Comparison of ENCODE assay signal across 28 mouse cellular contexts in genomic region chr6:33958281-33958680, GRCm38 (mm10).
DNase-seq lines count a peak whose midpoint lies in the region; ATAC-seq and TF ChIP-seq lines count a peak whose summit lies in the region.
"Had no signal": no experiment of that assay in that cellular context is flagged by ENCODE, and none has a peak within 500 bp of the region (broad histone marks: within the 10 kb centered on the region; RNA-seq: fewer than 3 reads in every experiment).

No protein-coding gene starts in this region.

- no peak for TF ChIP-seq CTCF in liver, adult 2 months (IDR thresholded peaks at IDR 0.05; ENCODE audit: low read depth, low read length)
- no peak for TF ChIP-seq CTCF in liver, postnatal 0 days (IDR thresholded peaks at IDR 0.05; ENCODE audit: low read depth)

- H3K4me3 ChIP-seq in kidney, embryonic 14.5 days (ENCODE audit: low read length) = no peak overlapping the region
- no peak overlapping the region for H3K4me3 ChIP-seq in liver, adult 2 months (ENCODE audit: insufficient read depth, low read depth, low read length)
- H3K4me3 ChIP-seq in liver, postnatal 0 days (ENCODE audit: low read depth, low read length) = no peak overlapping the region
- no peak overlapping the region for H3K4me3 ChIP-seq in neural tube, embryonic 13.5 days
- H3K4me3 ChIP-seq: embryonic facial prominence, embryonic 13.5 days; heart, embryonic 13.5 days; limb, embryonic 13.5 days; liver, embryonic 12.5 days; midbrain, embryonic 10.5 days; midbrain, embryonic 15.5 days had no signal

- no peak for ATAC-seq in kidney, embryonic 14.5 days (ENCODE audit: low FRiP score, low TSS enrichment)
- ATAC-seq in liver, postnatal 0 days = no peak
- ATAC-seq in neural tube, embryonic 13.5 days (ENCODE audit: low read depth) = no peak
- ATAC-seq: activated CD4-positive, CD25-positive, alpha-beta regulatory T cell, adult 4 months; intestine, postnatal 0 days; liver, embryonic 12.5 days; midbrain, embryonic 15.5 days had no signal

- no peaks in the 10 kb centered on the region for H3K9me3 ChIP-seq in kidney, embryonic 14.5 days (ENCODE audit: control insufficient read depth, low read length)
- no peaks in the 10 kb centered on the region for H3K9me3 ChIP-seq in liver, postnatal 0 days (ENCODE audit: low read length)
- no peaks in the 10 kb centered on the region for H3K9me3 ChIP-seq in neural tube, embryonic 13.5 days
- H3K9me3 ChIP-seq: embryonic facial prominence, embryonic 13.5 days; heart, embryonic 13.5 days; limb, embryonic 13.5 days; liver, embryonic 12.5 days; midbrain, embryonic 10.5 days; midbrain, embryonic 15.5 days had no signal

- TF ChIP-seq EP300 in liver, postnatal 0 days (IDR thresholded peaks at IDR 0.05; ENCODE audit: low read depth) = no peak

- no peaks in the 10 kb centered on the region for H3K36me3 ChIP-seq in kidney, embryonic 14.5 days (ENCODE audit: control insufficient read depth, insufficient read depth, low read length)
- H3K36me3 ChIP-seq in liver, adult 2 months (ENCODE audit: control insufficient read depth, insufficient read depth, low read length) = no peaks in the 10 kb centered on the region
- H3K36me3 ChIP-seq in liver, postnatal 0 days (replicated peaks; ENCODE audit: insufficient read depth, low read length) = no peaks in the 10 kb centered on the region
- no peaks in the 10 kb centered on the region for H3K36me3 ChIP-seq in neural tube, embryonic 13.5 days
- H3K36me3 ChIP-seq: embryonic facial prominence, embryonic 13.5 days; heart, embryonic 13.5 days; limb, embryonic 13.5 days; liver, embryonic 12.5 days; midbrain, embryonic 10.5 days; midbrain, embryonic 15.5 days had no signal

- no peak overlapping the region for H3K27ac ChIP-seq in kidney, embryonic 14.5 days (ENCODE audit: low read depth, low read length)
- H3K27ac ChIP-seq in liver, adult 2 months (replicated peaks; ENCODE audit: insufficient read depth, low read depth, low read length) = no peak overlapping the region
- H3K27ac ChIP-seq in liver, postnatal 0 days (ENCODE audit: low read depth) = no peak overlapping the region
- peak overlapping the region; percentile 19; the same call in 1 of the 2 replicates for H3K27ac ChIP-seq in neural tube, embryonic 13.5 days (replicated peaks)
- H3K27ac ChIP-seq: embryonic facial prominence, embryonic 13.5 days; heart, embryonic 13.5 days; hindbrain, embryonic 14.5 days; limb, embryonic 13.5 days; liver, embryonic 12.5 days; midbrain, embryonic 10.5 days; midbrain, embryonic 15.5 days; stomach, postnatal 0 days had no signal

- TF ChIP-seq POLR2A in liver, adult 2 months (IDR thresholded peaks at IDR 0.05; ENCODE audit: extremely low read depth, insufficient read depth, low read length) = no peak

- H3K4me2 ChIP-seq in kidney, embryonic 14.5 days (replicated peaks; ENCODE audit: low read depth, low read length) = no peak overlapping the region
- H3K4me2 ChIP-seq in liver, postnatal 0 days (ENCODE audit: low read depth, low read length) = no peak overlapping the region
- H3K4me2 ChIP-seq in neural tube, embryonic 13.5 days = no peak overlapping the region
- H3K4me2 ChIP-seq: embryonic facial prominence, embryonic 13.5 days; heart, embryonic 13.5 days; hindbrain, embryonic 14.5 days; limb, embryonic 13.5 days; liver, embryonic 12.5 days; midbrain, embryonic 15.5 days had no signal

- DNase-seq in adrenal gland, adult 2 months = peak; percentile 4
- DNase-seq in adrenal gland, adult 8-10 months = no peak
- DNase-seq in kidney, adult 8-10 months = peak; percentile 35 to 51
- peak; percentile 62 for DNase-seq in liver, adult 2 months (ENCODE audit: extremely low read depth, low read depth, low spot score)
- no peak for DNase-seq in liver, postnatal 0 days
- no peak for DNase-seq in neural tube, embryonic 10.5 days (ENCODE audit: extremely low spot score, low spot score)
- DNase-seq: adrenal gland, postnatal 10 days; cerebellum, adult 18-20 months; cerebellum, postnatal 10 days; heart, postnatal 10 days; lung, adult 18-20 months; right cerebral cortex, adult 18-20 months; spleen, adult 18-20 months; thymus, adult 18-20 months; thymus, postnatal 25 days had no signal

- no peaks in the 10 kb centered on the region for H3K27me3 ChIP-seq in kidney, embryonic 14.5 days (ENCODE audit: control insufficient read depth, insufficient read depth, low read length)
- no peaks in the 10 kb centered on the region for H3K27me3 ChIP-seq in liver, adult 2 months (ENCODE audit: control insufficient read depth, insufficient read depth, low read length)
- no peaks in the 10 kb centered on the region for H3K27me3 ChIP-seq in liver, postnatal 0 days (ENCODE audit: insufficient read depth, low read length)
- no peaks in the 10 kb centered on the region for H3K27me3 ChIP-seq in neural tube, embryonic 13.5 days
- H3K27me3 ChIP-seq: CH12.LX; embryonic facial prominence, embryonic 13.5 days; heart, embryonic 13.5 days; limb, embryonic 13.5 days; liver, embryonic 12.5 days; midbrain, embryonic 15.5 days had no signal

- no peak overlapping the region for H3K9ac ChIP-seq in kidney, embryonic 14.5 days (ENCODE audit: low read depth, low read length)
- H3K9ac ChIP-seq in liver, adult 2 months (ENCODE audit: low read depth, low read length) = no peak overlapping the region
- no peak overlapping the region for H3K9ac ChIP-seq in liver, postnatal 0 days (replicated peaks)
- no peak overlapping the region for H3K9ac ChIP-seq in neural tube, embryonic 13.5 days
- H3K9ac ChIP-seq: embryonic facial prominence, embryonic 13.5 days; heart, embryonic 13.5 days; hindbrain, embryonic 14.5 days; limb, embryonic 13.5 days; liver, embryonic 12.5 days; midbrain, embryonic 15.5 days had no signal

- H3K4me1 ChIP-seq in kidney, embryonic 14.5 days (ENCODE audit: control insufficient read depth, insufficient read depth, low read length) = no peaks in the 10 kb centered on the region
- no peaks in the 10 kb centered on the region for H3K4me1 ChIP-seq in liver, adult 2 months (ENCODE audit: control insufficient read depth, insufficient read depth, low read length)
- H3K4me1 ChIP-seq in liver, postnatal 0 days (ENCODE audit: insufficient read depth) = no peaks in the 10 kb centered on the region
- H3K4me1 ChIP-seq in neural tube, embryonic 13.5 days (replicated peaks) = peaks cover 51% of the 10 kb centered on the region
- H3K4me1 ChIP-seq: limb, embryonic 13.5 days; liver, embryonic 12.5 days had no signal

- WGBS in kidney, embryonic 14.5 days = 71% methylated on average over 3 of the region's 3 CpGs
- WGBS in liver, adult 2 months = 50% methylated on average over 3 of the region's 3 CpGs
- 84% methylated on average over 3 of the region's 3 CpGs for WGBS in liver, postnatal 0 days (ENCODE audit: insufficient replicate concordance)
- 40% methylated on average over 3 of the region's 3 CpGs for WGBS in neural tube, embryonic 13.5 days

- no peaks in the 10 kb centered on the region for H3K79me2 ChIP-seq in liver, adult 2 months (ENCODE audit: control insufficient read depth, insufficient read depth, low read length)

Comparison
In these comparisons a context has a peak if more than half of its experiments do, and no peak if none do; other contexts are left out.
1. DNase-seq: peak in adrenal gland, adult 2 months (single experiment), kidney, adult 8-10 months (2 of 2) and liver, adult 2 months (single experiment); none in adrenal gland, adult 8-10 months (single experiment), liver, postnatal 0 days (single experiment) and neural tube, embryonic 10.5 days (single experiment).